In the genomic region with DNA sequence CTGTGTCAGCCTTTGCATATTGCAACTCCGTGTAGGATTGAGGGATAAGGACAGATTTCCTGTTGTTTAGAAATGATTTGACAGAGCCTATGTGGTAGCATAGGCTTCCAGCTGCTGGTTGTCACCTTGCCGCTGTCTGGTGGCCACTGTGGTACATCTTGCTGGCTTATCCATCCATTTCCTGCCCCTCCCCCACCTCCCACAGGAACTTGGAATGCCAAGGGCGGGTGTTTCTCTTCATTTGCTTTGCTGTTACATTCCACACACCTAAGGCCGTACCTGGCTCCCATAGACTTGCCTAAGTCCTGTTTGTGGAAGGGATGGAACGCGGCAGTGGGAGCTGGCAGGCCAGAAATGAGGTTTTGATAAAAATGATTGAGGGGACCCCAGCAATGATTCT, we compare ENCODE assay signal across 23 mouse cellular contexts. TPM values are rescaled to one million over a fixed set of nuclear protein-coding genes. Genes with fewer than 3 reads are reported as not detected.
DNase-seq lines count a peak whose midpoint lies in the region; ATAC-seq and TF ChIP-seq lines count a peak whose summit lies in the region.
"Had no signal": no experiment of that assay in that cellular context is flagged by ENCODE, and none has a peak within 500 bp of the region (broad histone marks: within the 10 kb centered on the region; RNA-seq: fewer than 3 reads in every experiment).

No protein-coding gene starts in this region.

- H3K27ac ChIP-seq in kidney, postnatal 0 days, result 0 out of 2 replicates have a peak overlapping the region, but pooled peaks have one; percentile 6
- peak overlapping the region; percentile 34; the same call in 1 of the 2 replicates for H3K27ac ChIP-seq in midbrain, embryonic 10.5 days (replicated peaks)
- H3K27ac ChIP-seq in midbrain, embryonic 11.5 days (ENCODE audit: low read depth, low read length), result no peak overlapping the region
- H3K27ac ChIP-seq in lung, postnatal 0 days (ENCODE audit: low read length), result no peak overlapping the region
- H3K27ac ChIP-seq in stomach, postnatal 0 days (replicated peaks), result no peak overlapping the region
- H3K27ac ChIP-seq: hindbrain, postnatal 0 days; kidney, embryonic 15.5 days; macrophage; midbrain, embryonic 12.5 days had no signal

- no peak overlapping the region for H3K4me3 ChIP-seq in kidney, postnatal 0 days (replicated peaks; ENCODE audit: low read depth, low read length)
- no peak overlapping the region for H3K4me3 ChIP-seq in midbrain, embryonic 10.5 days
- no peak overlapping the region for H3K4me3 ChIP-seq in midbrain, embryonic 11.5 days (ENCODE audit: low read depth, low read length)
- H3K4me3 ChIP-seq in lung, postnatal 0 days (ENCODE audit: low read depth, low read length), result no peak overlapping the region
- no peak overlapping the region for H3K4me3 ChIP-seq in stomach, postnatal 0 days (ENCODE audit: low read depth, low read length)
- H3K4me3 ChIP-seq: forebrain, embryonic 12.5 days; kidney, embryonic 15.5 days; limb, embryonic 10.5 days; midbrain, embryonic 12.5 days had no signal

- ATAC-seq in kidney, postnatal 0 days (replicated peaks; ENCODE audit: low FRiP score, low read depth), result no peak
- ATAC-seq in midbrain, embryonic 11.5 days (ENCODE audit: low FRiP score), result no peak
- no peak for ATAC-seq in lung, postnatal 0 days
- no peak for ATAC-seq in stomach, postnatal 0 days (ENCODE audit: low FRiP score, low TSS enrichment)
- ATAC-seq in megakaryocyte progenitor cell, adult 5-6 weeks (replicated peaks; ENCODE audit: poor library complexity), result no peak
- ATAC-seq: activated CD4-positive, CD25-positive, alpha-beta regulatory T cell, adult 4 months; intestine, embryonic 16.5 days; Patski had no signal

- no peaks in the 10 kb centered on the region for H3K27me3 ChIP-seq in kidney, postnatal 0 days (ENCODE audit: insufficient read depth, low read length)
- H3K27me3 ChIP-seq in midbrain, embryonic 10.5 days (ENCODE audit: low read depth, poor library complexity, severe bottlenecking), result peaks cover 6% of the 10 kb centered on the region
- H3K27me3 ChIP-seq in midbrain, embryonic 11.5 days (ENCODE audit: control insufficient read depth, insufficient read depth, low read length), result no peaks in the 10 kb centered on the region
- no peaks in the 10 kb centered on the region for H3K27me3 ChIP-seq in lung, postnatal 0 days (replicated peaks; ENCODE audit: insufficient read depth, low read length)
- no peaks in the 10 kb centered on the region for H3K27me3 ChIP-seq in stomach, postnatal 0 days (ENCODE audit: control insufficient read depth, insufficient read depth, low read length)
- H3K27me3 ChIP-seq: kidney, embryonic 15.5 days; Patski had no signal

- no peak overlapping the region for H3K9ac ChIP-seq in kidney, postnatal 0 days (ENCODE audit: low read depth, low read length)
- H3K9ac ChIP-seq in midbrain, embryonic 11.5 days (ENCODE audit: low read length), result no peak overlapping the region
- no peak overlapping the region for H3K9ac ChIP-seq in lung, postnatal 0 days (replicated peaks; ENCODE audit: low read depth)
- H3K9ac ChIP-seq in stomach, postnatal 0 days (ENCODE audit: low read length), result no peak overlapping the region
- H3K9ac ChIP-seq: forebrain, embryonic 12.5 days; kidney, embryonic 15.5 days; midbrain, embryonic 12.5 days had no signal

- H3K4me2 ChIP-seq in kidney, postnatal 0 days (ENCODE audit: low read length), result no peak overlapping the region
- H3K4me2 ChIP-seq in midbrain, embryonic 11.5 days, result no peak overlapping the region
- no peak overlapping the region for H3K4me2 ChIP-seq in lung, postnatal 0 days (replicated peaks; ENCODE audit: low read depth, low read length)
- H3K4me2 ChIP-seq in stomach, postnatal 0 days (replicated peaks; ENCODE audit: low read depth), result no peak overlapping the region
- H3K4me2 ChIP-seq: forebrain, embryonic 12.5 days; heart, embryonic 11.5 days; kidney, embryonic 15.5 days; midbrain, embryonic 12.5 days had no signal

- H3K36me3 ChIP-seq in kidney, postnatal 0 days (ENCODE audit: insufficient read depth, low read length), result no peaks in the 10 kb centered on the region
- no peaks in the 10 kb centered on the region for H3K36me3 ChIP-seq in midbrain, embryonic 10.5 days
- no peaks in the 10 kb centered on the region for H3K36me3 ChIP-seq in midbrain, embryonic 11.5 days (ENCODE audit: control insufficient read depth, insufficient read depth, low read length)
- H3K36me3 ChIP-seq in lung, postnatal 0 days (ENCODE audit: insufficient read depth, low read length), result no peaks in the 10 kb centered on the region
- H3K36me3 ChIP-seq in stomach, postnatal 0 days (ENCODE audit: control insufficient read depth, insufficient read depth, low read length), result no peaks in the 10 kb centered on the region
- H3K36me3 ChIP-seq: forebrain, embryonic 12.5 days; G1E; kidney, embryonic 15.5 days; limb, embryonic 10.5 days; midbrain, embryonic 12.5 days had no signal

- TF ChIP-seq EP300 in lung, postnatal 0 days (IDR thresholded peaks at IDR 0.05), result peak; percentile 16; the same call in 1 of the 2 replicates
- no peak for TF ChIP-seq EP300 in stomach, postnatal 0 days (optimal IDR thresholded peaks at IDR 0.05)

- no peak for DNase-seq in kidney, postnatal 0 days (ENCODE audit: low spot score)
- no peak for DNase-seq in kidney, adult 18-20 months
- no peak for DNase-seq in midbrain, embryonic 10.5 days (ENCODE audit: low spot score)
- no peak for DNase-seq in midbrain, embryonic 11.5 days (ENCODE audit: low spot score, missing footprints)
- no peak for DNase-seq in lung, postnatal 0 days (ENCODE audit: low spot score)
- DNase-seq in stomach, postnatal 0 days (ENCODE audit: low spot score), result peak; percentile 27
- DNase-seq in natural killer cell, adult 2 months (ENCODE audit: low spot score in 2 of 2), result no peak
- DNase-seq: adrenal gland, adult 8-10 months; heart, adult 11 months; heart, postnatal 14 days had no signal

- H3K9me3 ChIP-seq in kidney, postnatal 0 days (replicated peaks; ENCODE audit: low read length), result no peaks in the 10 kb centered on the region
- no peaks in the 10 kb centered on the region for H3K9me3 ChIP-seq in midbrain, embryonic 10.5 days (replicated peaks)
- no peaks in the 10 kb centered on the region for H3K9me3 ChIP-seq in midbrain, embryonic 11.5 days (ENCODE audit: control insufficient read depth, low read length)
- H3K9me3 ChIP-seq in lung, postnatal 0 days (ENCODE audit: low read length), result no peaks in the 10 kb centered on the region
- H3K9me3 ChIP-seq in stomach, postnatal 0 days (ENCODE audit: control insufficient read depth, low read length), result no peaks in the 10 kb centered on the region
- H3K9me3 ChIP-seq: forebrain, embryonic 12.5 days; kidney, embryonic 15.5 days; limb, embryonic 10.5 days; midbrain, embryonic 12.5 days had no signal

- no peak for TF ChIP-seq CTCF in kidney, postnatal 0 days (IDR thresholded peaks at IDR 0.05; ENCODE audit: low read depth)
- TF ChIP-seq CTCF in lung, postnatal 0 days (IDR thresholded peaks at IDR 0.05), result no peak
- no peak for TF ChIP-seq CTCF in stomach, postnatal 0 days (IDR thresholded peaks at IDR 0.05; ENCODE audit: low read depth)

- H3K4me1 ChIP-seq in kidney, postnatal 0 days (replicated peaks; ENCODE audit: insufficient read depth, low read length), result peaks cover 4% of the 10 kb centered on the region; the same call in 1 of the 2 replicates
- H3K4me1 ChIP-seq in midbrain, embryonic 10.5 days, result peaks cover 68% of the 10 kb centered on the region
- peaks cover 18% of the 10 kb centered on the region for H3K4me1 ChIP-seq in midbrain, embryonic 11.5 days (ENCODE audit: control insufficient read depth, insufficient read depth, low read length)
- H3K4me1 ChIP-seq in lung, postnatal 0 days (ENCODE audit: insufficient read depth, low read depth, low read length), result 0 out of 2 replicates have a peak, but pooled peaks cover 3% of the 10 kb centered on the region
- H3K4me1 ChIP-seq in stomach, postnatal 0 days (replicated peaks; ENCODE audit: control insufficient read depth, insufficient read depth), result no peaks in the 10 kb centered on the region

- 66% methylated on average over 6 of the region's 6 CpGs for WGBS in kidney, postnatal 0 days
- 83% methylated on average over 6 of the region's 6 CpGs for WGBS in midbrain, embryonic 10.5 days
- 89% methylated on average over 6 of the region's 6 CpGs for WGBS in midbrain, embryonic 11.5 days
- 37% methylated on average over 6 of the region's 6 CpGs for WGBS in lung, postnatal 0 days
- WGBS in stomach, postnatal 0 days, result 58% methylated on average over 6 of the region's 6 CpGs

RNA-seq across cellular contexts. Expression of a gene that starts 46.6 kb away (rescaled TPM):
- 52.2 and 52.6 TPM in 2 replicates for polyA plus RNA-seq in kidney, postnatal 0 days (2015; fragmentation: Nextera tagmentation; extraction: Ambion mirVana)
- polyA plus RNA-seq in midbrain, embryonic 10.5 days (2016; fragmentation: Nextera tagmentation; extraction: Ambion mirVana), result 26.3 and 30.9 TPM in 2 replicates
- 28.4 and 29.4 TPM in 2 replicates for polyA plus RNA-seq in midbrain, embryonic 11.5 days (2014; fragmentation: Nextera tagmentation; extraction: Ambion mirVana)
- polyA plus RNA-seq in lung, postnatal 0 days (2015; fragmentation: Nextera tagmentation; extraction: Ambion mirVana), result 38.4 and 54.8 TPM in 2 replicates
- polyA plus RNA-seq in stomach, postnatal 0 days (2015; fragmentation: Nextera tagmentation; extraction: Ambion mirVana), result 14.6 and 15.6 TPM in 2 replicates
- total RNA-seq in megakaryocyte progenitor cell, adult 5-6 weeks (2015), result not detected in 2 replicates
- not detected in 2 replicates for total RNA-seq in megakaryocyte progenitor cell, adult 5-6 weeks (2017)
- total RNA-seq: common myeloid progenitor, adult 5-6 weeks had no signal
- polyA plus RNA-seq: G1E, macrophage had no signal

Comparison
In these comparisons a context has a peak if more than half of its experiments do, and no peak if none do; other contexts are left out.
1. H3K27ac ChIP-seq: peak in kidney, postnatal 0 days (single experiment) and midbrain, embryonic 10.5 days (single experiment); none in midbrain, embryonic 11.5 days (single experiment), lung, postnatal 0 days (single experiment) and stomach, postnatal 0 days (single experiment).